Mouse (Mus musculus): ENCODE measurements around the gene Olfml2a.

The Olfml2a gene

GRCm38 (mm10) chr2:39012768-39013279 lies 81.0 kb downstream of the Olfml2a start:
- no peak for DNase-seq

All from lung, adult 18-20 months (tissue).